ENCODE assay signal across 3 mouse cellular contexts in the genomic region with DNA sequence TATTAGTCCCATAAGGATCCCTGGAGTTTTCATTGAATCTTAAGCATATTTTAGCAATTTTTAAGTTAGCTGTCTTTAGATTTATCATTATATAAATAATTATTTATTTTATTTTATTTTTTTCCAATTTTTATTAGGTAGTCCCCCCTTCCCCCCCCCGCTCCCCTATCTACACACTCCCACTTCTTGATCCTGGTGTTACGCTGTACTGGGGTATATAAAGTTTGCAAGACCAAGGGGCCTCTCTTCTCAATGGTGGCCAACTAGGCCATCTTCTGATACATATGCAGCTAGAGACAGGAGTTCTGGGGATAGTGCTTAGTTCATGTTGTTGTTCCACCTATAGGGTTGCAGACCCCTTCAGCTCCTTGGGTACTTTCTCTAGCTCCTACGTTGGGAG. TPM values are rescaled to one million over a fixed set of nuclear protein-coding genes. Genes with fewer than 3 reads are reported as not detected.
DNase-seq lines count a peak whose midpoint lies in the region; ATAC-seq lines count a peak whose summit lies in the region.
"Not testable (repeated sequence)": the region's sequence is repeated elsewhere in the genome, so short reads cannot be mapped to it uniquely, and the experiment has no call there.
"Had no signal": no experiment of that assay in that cellular context is flagged by ENCODE, and none has a peak within 500 bp of the region (broad histone marks: within the 10 kb centered on the region; RNA-seq: fewer than 3 reads in every experiment).

No protein-coding gene starts in this region.

- H3K4me3 ChIP-seq in embryonic facial prominence, embryonic 13.5 days = not testable (repeated sequence)

- not testable (repeated sequence) for H3K36me3 ChIP-seq in embryonic facial prominence, embryonic 13.5 days

- H3K27ac ChIP-seq in embryonic facial prominence, embryonic 13.5 days = not testable (repeated sequence)

- WGBS in embryonic facial prominence, embryonic 13.5 days = 81% methylated on average over 2 of the region's 3 CpGs

- not testable (repeated sequence) for H3K4me1 ChIP-seq in embryonic facial prominence, embryonic 13.5 days

- H3K9me3 ChIP-seq in embryonic facial prominence, embryonic 13.5 days = peaks cover 20% of the 10 kb centered on the region

- DNase-seq in heart, adult 11 months = peak; percentile 61

- H3K4me2 ChIP-seq in embryonic facial prominence, embryonic 13.5 days = not testable (repeated sequence)

- ATAC-seq in embryonic facial prominence, embryonic 13.5 days (ENCODE audit: insufficient number of reproducible peaks, insufficient read depth, low FRiP score, low TSS enrichment, low read depth) = peak; percentile 64; the same call in 1 of the 2 replicates

- H3K9ac ChIP-seq in embryonic facial prominence, embryonic 13.5 days = not testable (repeated sequence)

- H3K27me3 ChIP-seq in embryonic facial prominence, embryonic 13.5 days = not testable (repeated sequence)

RNA-seq across cellular contexts. Expression of gene Zfp988, which starts 42.8 kb away (rescaled TPM):
- not detected in 2 replicates for polyA plus RNA-seq in embryonic facial prominence, embryonic 13.5 days (2015; fragmentation: Nextera tagmentation; extraction: Ambion mirVana)
- polyA plus RNA-seq: adrenal gland, adult 2 months had no signal
